Mouse (Mus musculus) left cerebral cortex, postnatal 14 days (tissue): ENCODE results near the gene Nfkbiz. TPM values are rescaled to one million over a fixed set of nuclear protein-coding genes. Genes with fewer than 3 reads are reported as not detected.

ENCODE experiments used
- total RNA-seq, 2 experiments: library from RNA; stranded (reverse); gene quantifications; 2 replicates each; pipeline ENCODE4 v1.2.3; 2021

The Nfkbiz gene
- total RNA-seq, 2 experiments from 2014 or later: 3.1 to 3.5 TPM

Other genes with a start within 250 kb of the Nfkbiz start
- 1 to 10 TPM; 7.3 to 7.5 TPM for gene Nxpe3, start 56.4 kb upstream of the Nfkbiz start, total RNA-seq
- 1 to 10 TPM; 9.1 to 10.0 TPM for gene Cep97, start 96.0 kb upstream of the Nfkbiz start, total RNA-seq
- 100 to 1,000 TPM; 333 to 350 TPM for gene Rpl24, start 127.4 kb upstream of the Nfkbiz start, total RNA-seq
- gene Zbtb11, start 135.0 kb upstream of the Nfkbiz start, total RNA-seq: 10 to 100 TPM; 36.4 to 36.7 TPM
- 100 to 1,000 TPM; 132 to 141 TPM for gene Pcnp, start 190.8 kb upstream of the Nfkbiz start, total RNA-seq
- 1 to 10 TPM; 8.2 to 9.1 TPM for gene Trmt10c, start 198.9 kb upstream of the Nfkbiz start, total RNA-seq
- gene Senp7, start 209.4 kb upstream of the Nfkbiz start, total RNA-seq: 10 to 100 TPM; 39.5 to 41.1 TPM